Mouse (Mus musculus): ENCODE data around the gene Reps1. TPM values are rescaled to one million over a fixed set of nuclear protein-coding genes. Genes with fewer than 3 reads are reported as not detected.
A peak's percentile ranks its signal among the peaks of the same experiment; 100 is the strongest.

Reps1 gene
- total RNA-seq, 2 experiments from 2014 or later = 65.3 to 73.0 TPM

- intact Hi-C loops (cut with DNase I) = no loop called here
- TF ChIP-seq CTCF (IDR thresholded peaks at IDR 0.05) = no peak
- DNase-seq (ENCODE audit: extremely low spot score in 1 of 2, low spot score in 2 of 2) = no peak
- Histone ChIP-seq H3K27ac (no peak overlapping the region), H3K4me3 (no peak overlapping the region)
These were observed 10.4 kb downstream of the Reps1 start for GRCm38 (mm10) chr10:18066031-18066439.

GRCm38 (mm10) chr10:18067761-18068446, 12.2 kb downstream of the Reps1 start:
- Histone ChIP-seq H3K27ac (no peak overlapping the region), H3K4me3 (no peak overlapping the region)
- intact Hi-C loops (cut with DNase I) = no loop called here
- no peak for TF ChIP-seq CTCF (IDR thresholded peaks at IDR 0.05)
- DNase-seq (ENCODE audit: extremely low spot score in 1 of 2, low spot score in 2 of 2) = no peak

DNA sequence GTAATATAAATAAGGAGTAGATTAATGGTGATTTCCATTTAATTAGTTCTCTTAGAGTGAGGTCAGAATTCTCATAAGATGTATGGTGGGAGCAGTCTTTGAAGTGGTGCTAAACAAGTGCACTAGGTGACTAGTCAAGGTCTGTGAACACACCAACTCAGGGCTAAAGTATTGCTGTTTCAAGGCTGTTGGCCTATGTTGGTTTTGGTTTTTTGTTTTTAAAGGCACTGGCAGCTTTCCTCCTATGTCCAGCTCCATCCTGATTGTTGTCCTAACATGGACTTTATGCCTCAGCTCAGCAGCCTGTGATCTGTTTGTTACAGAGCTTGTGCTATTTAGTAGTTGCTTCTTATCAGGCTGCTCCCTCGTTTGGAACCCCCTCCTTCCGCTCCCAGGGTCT, 13.2 kb downstream of the Reps1 start:
- Histone ChIP-seq H3K4me3 (no peak overlapping the region), H3K27ac (no peak overlapping the region)
- no peak for DNase-seq (ENCODE audit: extremely low spot score in 1 of 2, low spot score in 2 of 2)
- TF ChIP-seq CTCF (IDR thresholded peaks at IDR 0.05) = no peak
- intact Hi-C loops (cut with DNase I) = no loop called here

DNA sequence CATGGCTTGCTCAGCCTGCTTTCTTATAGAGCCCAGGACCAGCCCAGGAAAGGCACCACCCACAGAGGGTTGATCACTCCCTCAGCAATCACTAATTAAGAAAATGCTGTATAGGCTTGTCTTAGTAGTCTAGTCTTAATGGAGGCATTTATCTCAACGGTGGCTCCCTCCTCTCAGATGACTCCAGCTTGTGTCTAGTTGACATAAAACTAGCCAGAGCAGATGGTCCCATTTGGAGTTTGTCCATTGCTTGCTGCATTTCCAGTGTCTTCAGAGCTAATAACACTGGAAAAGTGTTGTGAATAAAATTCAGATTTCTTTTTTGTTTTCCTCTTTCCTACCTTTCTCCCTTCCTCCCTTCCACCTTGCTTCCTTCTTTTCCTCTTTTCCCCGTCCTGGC, 13.9 kb downstream of the Reps1 start:
- H3K4me3 ChIP-seq = no peak overlapping the region
- DNase-seq (ENCODE audit: extremely low spot score in 1 of 2, low spot score in 2 of 2) = no peak
- intact Hi-C loops (cut with DNase I) = no loop called here
- TF ChIP-seq CTCF (IDR thresholded peaks at IDR 0.05) = no peak
- no peak overlapping the region; the same call in 1 of the 2 replicates for H3K27ac ChIP-seq

DNA sequence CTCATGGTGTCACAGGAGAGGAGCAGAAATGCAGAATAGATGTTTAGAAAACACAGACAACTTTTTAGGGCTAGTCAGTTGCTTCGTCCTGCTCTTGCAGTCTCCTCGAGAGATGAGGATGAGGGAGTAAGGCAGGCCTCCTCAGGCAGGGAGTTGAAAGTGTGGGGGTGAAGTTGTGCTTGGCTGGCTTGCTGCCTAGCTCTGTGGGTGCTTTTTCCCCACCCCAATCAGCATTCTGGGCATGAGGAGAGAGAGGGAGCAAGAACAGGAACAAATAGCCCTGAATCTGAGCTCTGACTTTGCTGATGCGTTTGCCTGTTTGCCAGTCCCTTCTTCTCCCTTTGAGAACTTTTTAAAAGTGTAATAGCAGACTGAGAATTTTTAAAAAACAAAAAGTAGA, 14.5 kb downstream of the Reps1 start:
- no peak overlapping the region for H3K4me3 ChIP-seq

DNA sequence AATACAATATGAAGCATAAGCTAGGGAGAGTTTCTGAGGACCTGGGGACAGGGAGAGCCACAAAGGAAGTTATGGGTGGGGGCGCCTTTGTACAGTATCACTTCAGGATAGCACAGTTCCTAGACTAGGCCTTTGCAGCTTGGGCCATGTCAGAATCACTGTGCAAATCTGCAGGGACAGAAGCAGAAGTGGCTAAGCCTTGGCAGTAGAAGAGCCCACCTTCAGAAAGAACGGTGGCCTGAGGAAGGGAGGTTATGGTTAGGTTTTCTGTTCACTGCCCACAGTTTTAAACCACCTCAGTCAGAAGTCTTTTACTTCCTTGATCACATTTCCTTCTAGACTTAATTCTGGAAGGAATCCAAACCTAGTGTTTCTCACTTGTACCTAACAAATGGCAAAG, 15.0 kb downstream of the Reps1 start:
- no peak for DNase-seq (ENCODE audit: extremely low spot score in 1 of 2, low spot score in 2 of 2)
- Histone ChIP-seq H3K27ac (peak overlapping the region; percentile 74), H3K4me3 (no peak overlapping the region)
- TF ChIP-seq CTCF (IDR thresholded peaks at IDR 0.05) = no peak
- intact Hi-C loops (cut with DNase I) = no loop called here

More for the DNA sequence above, 14.5 kb downstream of the Reps1 start:
- H3K27ac ChIP-seq = peak overlapping the region; percentile 74
- peak; percentile 47 to 60 for DNase-seq (ENCODE audit: extremely low spot score in 1 of 2, low spot score in 2 of 2)
- intact Hi-C loops (cut with DNase I) = no loop called here
- no peak for TF ChIP-seq CTCF (IDR thresholded peaks at IDR 0.05)

DNA sequence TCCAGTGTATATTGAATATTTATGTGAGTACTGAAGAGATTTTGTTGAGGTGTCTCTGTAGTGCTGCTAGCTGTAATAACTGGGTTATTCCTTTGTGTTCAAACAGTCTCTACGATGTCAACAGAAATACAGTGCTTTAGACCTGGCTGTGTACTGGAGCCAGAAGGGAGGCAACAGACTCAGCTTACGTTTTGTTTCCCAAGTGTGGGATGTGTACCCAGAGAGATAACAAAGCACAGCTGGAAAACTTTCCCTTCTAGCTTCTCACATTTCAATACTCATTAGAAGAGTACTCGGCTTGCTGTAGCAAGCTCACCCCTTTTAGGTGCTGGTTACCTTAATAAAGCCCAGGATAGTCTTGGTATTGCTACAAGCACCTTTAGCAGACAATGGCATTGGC, 17.2 kb downstream of the Reps1 start:
- no peak overlapping the region for H3K27ac ChIP-seq
- intact Hi-C loops (cut with DNase I) = no loop called here
- no peak for TF ChIP-seq CTCF (IDR thresholded peaks at IDR 0.05)

DNA sequence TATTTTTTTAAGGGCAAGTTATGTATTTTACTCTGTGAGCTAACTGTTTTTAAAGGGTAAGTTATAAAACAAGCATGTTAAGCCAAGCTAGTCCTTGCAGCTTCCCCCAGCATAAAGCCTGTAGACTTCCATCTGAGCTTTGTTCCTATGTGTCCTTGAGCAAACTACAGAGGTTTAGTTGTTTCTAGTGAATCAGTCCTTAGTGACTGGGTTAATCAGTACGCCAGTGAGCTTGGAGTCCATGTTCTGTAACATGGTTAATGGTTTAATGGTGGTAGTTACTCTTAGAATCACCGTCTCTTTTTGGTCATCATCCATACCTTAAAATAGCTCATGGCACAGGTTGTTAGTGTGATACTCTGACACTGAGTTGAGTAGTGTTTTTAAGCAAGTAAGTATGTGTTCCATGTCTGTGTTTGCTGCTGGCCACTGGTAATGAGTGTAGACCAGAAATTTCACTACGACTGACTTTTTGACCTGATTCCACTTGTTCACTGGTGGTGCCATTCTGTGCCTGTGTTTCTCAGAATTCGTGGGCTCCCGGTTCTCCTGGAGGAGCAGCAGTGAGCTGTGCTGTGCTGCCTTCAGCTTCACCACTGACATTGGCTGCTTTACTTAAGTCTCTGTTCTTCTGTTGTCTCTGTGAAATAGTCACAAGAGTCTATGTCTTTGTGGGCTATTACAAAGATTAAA, 18.9 kb downstream of the Reps1 start:
- DNase-seq (ENCODE audit: extremely low spot score in 1 of 2, low spot score in 2 of 2) = no peak
- no peak overlapping the region for H3K4me3 ChIP-seq
- no peak for TF ChIP-seq CTCF (IDR thresholded peaks at IDR 0.05)
- no peak overlapping the region for H3K27ac ChIP-seq
- intact Hi-C loops (cut with DNase I) = no loop called here

More for the DNA sequence above, 17.2 kb downstream of the Reps1 start:
- H3K4me3 ChIP-seq = no peak overlapping the region
- DNase-seq (ENCODE audit: extremely low spot score in 1 of 2, low spot score in 2 of 2) = no peak

- Histone ChIP-seq H3K4me3 (no peak overlapping the region), H3K27ac (no peak overlapping the region)
- no peak for DNase-seq (ENCODE audit: extremely low spot score in 1 of 2, low spot score in 2 of 2)
- TF ChIP-seq CTCF (IDR thresholded peaks at IDR 0.05) = no peak
- intact Hi-C loops (cut with DNase I) = no loop called here
These were observed 20.2 kb downstream of the Reps1 start for GRCm38 (mm10) chr10:18075845-18076244.

DNA sequence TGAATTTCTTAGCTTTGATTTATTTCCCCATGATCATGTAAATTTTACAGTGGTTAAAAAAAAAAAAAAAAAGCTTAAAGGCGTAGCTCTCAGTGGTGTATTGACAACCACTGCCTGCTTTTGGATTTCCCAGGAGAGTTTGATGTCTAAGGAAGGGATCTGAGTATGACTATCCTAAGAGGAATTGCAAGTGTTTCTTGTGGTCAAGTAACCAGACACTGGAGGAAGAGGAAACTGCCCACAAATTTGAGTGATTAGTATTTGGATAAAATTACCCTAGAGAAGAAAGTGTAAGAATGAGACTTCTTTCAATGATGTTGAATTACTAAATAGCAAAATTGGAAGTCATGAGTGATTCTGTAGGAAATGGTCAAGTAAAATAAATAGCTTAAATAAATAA, 25.9 kb downstream of the Reps1 start:
- intact Hi-C loops (cut with DNase I) = no loop called here
- no peak overlapping the region for H3K4me3 ChIP-seq
- TF ChIP-seq CTCF (IDR thresholded peaks at IDR 0.05) = no peak
- no peak overlapping the region for H3K27ac ChIP-seq
- no peak for DNase-seq (ENCODE audit: extremely low spot score in 1 of 2, low spot score in 2 of 2)

- no peak for TF ChIP-seq CTCF (IDR thresholded peaks at IDR 0.05)
- H3K27ac ChIP-seq = no peak overlapping the region
- intact Hi-C loops (cut with DNase I) = no loop called here
- H3K4me3 ChIP-seq = no peak overlapping the region
- no peak for DNase-seq (ENCODE audit: extremely low spot score in 1 of 2, low spot score in 2 of 2)
These were observed 27.1 kb downstream of the Reps1 start for GRCm38 (mm10) chr10:18082772-18083171.

- no peak for DNase-seq (ENCODE audit: extremely low spot score in 1 of 2, low spot score in 2 of 2)
- Histone ChIP-seq H3K4me3 (no peak overlapping the region), H3K27ac (no peak overlapping the region)
- intact Hi-C loops (cut with DNase I) = no loop called here
- no peak for TF ChIP-seq CTCF (IDR thresholded peaks at IDR 0.05)
These were observed 35.0 kb downstream of the Reps1 start for GRCm38 (mm10) chr10:18090691-18091090.

- TF ChIP-seq CTCF (IDR thresholded peaks at IDR 0.05) = no peak; the same call in 1 of the 2 replicates
- intact Hi-C loops (cut with DNase I) = loop anchor here (2.0 kb wide), 1 partner anchor 47 kb away; the partner anchor contains the start of gene Reps1
- no peak for DNase-seq (ENCODE audit: extremely low spot score in 1 of 2, low spot score in 2 of 2)
- no peak overlapping the region for H3K27ac ChIP-seq
- no peak overlapping the region for H3K4me3 ChIP-seq
These were observed 46.5 kb downstream of the Reps1 start for GRCm38 (mm10) chr10:18102166-18102565.
